Mouse (Mus musculus) heart, adult 2 months (tissue): Measurements from ENCODE around the gene Odf3l1.
"Not testable (repeated sequence)": the region's sequence is repeated elsewhere in the genome, so short reads cannot be mapped to it uniquely, and the experiment has no call there.

Source experiments
- CTCF ChIP-seq: fragments of 200-600 bp; IDR thresholded peaks from 2 replicates; pipeline ENCODE4 v1.8.1; 2022; ENCODE audit warnings: antibody characterized with exemption, mild to moderate bottlenecking, moderate library complexity
- EP300 ChIP-seq: fragments of 200-500 bp; IDR thresholded peaks from 2 replicates; pipeline ENCODE4 v1.6.1; 2011; ENCODE audit warnings: low read depth, low read length, control low read depth; ENCODE audit not compliant: insufficient read depth
- POLR2A ChIP-seq: fragments of 200-500 bp; IDR thresholded peaks from 2 replicates; pipeline ENCODE4 v1.6.1; 2011; ENCODE audit warnings: mild to moderate bottlenecking, low read depth, low read length, control low read depth; ENCODE audit not compliant: insufficient read depth

- not testable (repeated sequence) for TF ChIP-seq CTCF, POLR2A, EP300
Measured at GRCm38 (mm10) chr9:56909991-56910390, 45.5 kb upstream of the Odf3l1 start.
